Mouse (Mus musculus) hindlimb bud, embryonic 11.5 days (tissue): Measurements from ENCODE around the gene Coq10b.

ENCODE experiments used
- DNase-seq: peaks from one replicate; pipeline ENCODE4 v3.0.0-alpha.2; 2012; ENCODE audit warnings: low read depth, low spot score; ENCODE audit errors: extremely low spot score

Coq10b gene

GRCm38 (mm10) chr1:55106919-55107585 lies 54.5 kb downstream of the Coq10b start:
- DNase-seq = no peak

GRCm38 (mm10) chr1:55107644-55108043 lies 55.1 kb downstream of the Coq10b start:
- DNase-seq = no peak

DNA sequence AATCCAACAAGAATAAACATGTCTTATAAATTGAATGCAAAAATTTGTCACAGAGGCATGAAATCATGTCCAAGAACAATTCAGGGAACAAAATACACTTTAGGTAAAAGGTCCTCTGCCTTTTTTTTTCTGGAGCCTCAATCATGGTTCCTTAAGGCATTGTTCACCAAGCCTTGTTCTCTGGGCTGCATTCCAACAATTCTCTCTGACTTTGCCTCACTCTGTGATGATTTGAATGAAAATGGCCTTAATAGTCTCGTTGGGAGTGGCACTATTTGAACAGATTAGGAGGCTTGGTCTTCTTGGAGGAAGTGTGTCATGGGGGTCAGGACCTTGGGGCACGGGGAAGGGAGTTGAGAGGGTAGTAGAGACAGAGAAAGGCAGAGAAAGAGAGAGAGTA lies 55.9 kb downstream of the Coq10b start:
- DNase-seq = no peak

DNA sequence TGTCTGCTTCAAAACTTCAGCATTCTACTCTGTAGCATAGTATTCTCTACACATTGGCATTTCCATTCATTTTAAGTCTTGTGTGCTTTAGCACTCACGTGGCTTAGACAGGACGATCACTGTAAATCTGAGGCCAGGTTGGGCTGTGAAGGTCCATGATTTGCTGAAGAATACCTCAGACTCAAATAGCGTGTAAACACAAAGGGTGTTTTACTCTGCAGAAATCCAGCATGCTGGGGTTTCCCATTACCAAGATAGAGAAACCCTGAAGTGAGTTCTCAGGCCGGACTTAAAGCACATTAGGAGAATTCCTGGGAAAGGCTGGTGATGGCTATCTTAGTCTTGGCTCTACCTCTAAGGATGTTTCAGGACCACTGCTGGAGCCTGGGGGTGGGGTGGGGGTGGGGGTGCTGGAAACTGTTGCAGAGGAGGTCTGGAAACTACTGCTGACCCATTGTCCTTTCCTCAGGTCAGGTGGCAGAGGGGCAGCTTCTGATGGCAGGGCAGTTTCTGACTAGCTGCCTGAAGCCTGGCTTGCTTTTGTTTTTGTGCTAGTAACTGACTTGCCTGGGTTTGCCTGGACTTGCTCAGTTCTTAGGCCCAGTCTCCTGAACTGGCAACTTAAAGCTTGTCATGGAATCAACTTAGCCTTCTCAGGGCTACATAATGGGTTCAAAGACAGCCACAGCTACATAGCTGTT lies 56.6 kb downstream of the Coq10b start:
- no peak for DNase-seq
